Mouse (Mus musculus): Measurements from ENCODE around the gene Ulk2.
"Not testable (repeated sequence)": the region's sequence is repeated elsewhere in the genome, so short reads cannot be mapped to it uniquely, and the experiment has no call there.

The Ulk2 gene

GRCm38 (mm10) chr11:61854988-61855411 is at the start of gene Ulk2:
Gene Ulk2 (minus strand): TSS chr11:61855073.
- peak; percentile 87 for DNase-seq (ENCODE audit: low read depth)

- DNase-seq (ENCODE audit: low read depth) = peak; percentile 88
These were observed 27.3 kb upstream of the Ulk2 start for GRCm38 (mm10) chr11:61882183-61882582.

GRCm38 (mm10) chr11:61879921-61880320 is 25.0 kb upstream of the Ulk2 start:
- DNase-seq (ENCODE audit: low read depth) = no peak

GRCm38 (mm10) chr11:61871881-61872280 is 17.0 kb upstream of the Ulk2 start:
- DNase-seq (ENCODE audit: low read depth) = no peak

- DNase-seq (ENCODE audit: low read depth) = no peak
These were observed 12.0 kb upstream of the Ulk2 start for GRCm38 (mm10) chr11:61866856-61867255.

DNA sequence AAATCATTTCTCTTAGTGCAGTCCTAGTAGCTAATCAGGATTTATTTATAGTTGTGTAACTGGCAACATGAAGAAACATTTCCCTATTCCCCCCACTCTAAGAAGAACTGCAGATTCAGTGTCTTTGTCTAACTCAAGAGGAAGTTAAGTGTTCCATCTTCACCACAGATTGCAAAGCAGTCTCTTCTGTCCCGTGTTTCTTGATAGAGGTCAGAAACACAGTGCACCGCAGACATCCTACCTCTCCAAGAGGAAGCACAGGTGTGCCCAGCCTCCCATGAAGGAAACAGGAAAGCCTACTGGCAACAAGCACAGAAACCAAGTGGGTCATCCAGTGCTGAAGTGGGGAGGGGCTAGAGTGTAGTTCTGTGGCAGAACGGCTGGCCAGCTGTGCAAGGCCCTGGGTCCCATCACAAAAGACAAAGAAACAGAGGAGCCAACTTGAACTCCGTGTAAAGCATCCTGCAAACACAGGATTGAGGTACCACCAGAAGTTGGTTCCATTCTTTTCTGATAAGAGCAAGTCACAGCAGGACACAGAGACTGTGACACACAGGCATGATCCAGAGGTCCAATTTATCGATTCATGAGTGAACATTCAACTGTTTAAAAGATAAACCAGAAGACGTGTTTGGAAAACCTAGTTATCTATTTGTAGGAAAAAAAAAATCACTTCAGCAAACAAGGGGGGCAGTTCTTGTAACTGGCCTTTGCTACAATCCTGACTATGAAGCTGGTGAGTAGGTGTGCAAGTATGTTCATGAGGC is 7.1 kb upstream of the Ulk2 start:
- DNase-seq (ENCODE audit: low read depth) = no peak

DNA sequence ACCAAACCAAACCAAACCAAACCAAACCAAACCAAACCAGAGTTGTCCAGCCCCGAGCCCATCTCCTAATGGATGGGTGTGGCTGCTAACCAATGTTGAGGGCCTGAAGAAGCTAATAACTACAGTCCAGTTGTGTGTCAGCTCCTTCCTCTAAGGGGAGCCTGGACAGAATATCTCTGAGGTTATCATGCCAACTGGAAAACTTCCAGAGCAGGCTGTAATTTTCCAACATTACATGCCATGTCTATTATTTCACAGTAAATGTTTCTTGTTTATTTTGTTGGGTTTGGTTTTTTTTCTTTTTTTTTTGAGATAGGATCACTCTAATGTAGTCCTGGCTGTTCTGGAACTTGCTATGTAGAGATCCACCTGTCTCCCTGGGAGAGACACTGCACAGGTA is 4.4 kb upstream of the Ulk2 start:
- no peak for DNase-seq (ENCODE audit: low read depth)

DNA sequence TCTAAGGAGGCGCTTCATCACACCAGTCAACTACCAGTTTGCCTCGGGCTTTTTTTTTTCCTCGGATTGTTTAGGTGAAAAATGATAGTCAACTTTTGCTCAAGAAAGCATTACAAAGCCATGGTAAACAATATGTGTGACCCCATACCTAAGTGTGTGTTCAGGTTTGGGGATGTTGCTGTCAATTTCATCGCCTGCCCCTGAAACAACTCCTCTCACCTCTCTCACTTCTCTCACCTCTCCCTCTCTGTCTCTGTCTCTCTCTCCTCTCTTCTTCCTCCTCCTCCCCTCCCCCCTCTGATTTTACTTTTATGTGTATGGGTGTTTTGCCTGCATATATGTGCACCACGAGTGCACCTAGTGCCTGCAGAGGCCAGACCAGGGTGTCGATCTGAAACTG is 666 bp upstream of the Ulk2 start:
- no peak for DNase-seq (ENCODE audit: low read depth)

DNA sequence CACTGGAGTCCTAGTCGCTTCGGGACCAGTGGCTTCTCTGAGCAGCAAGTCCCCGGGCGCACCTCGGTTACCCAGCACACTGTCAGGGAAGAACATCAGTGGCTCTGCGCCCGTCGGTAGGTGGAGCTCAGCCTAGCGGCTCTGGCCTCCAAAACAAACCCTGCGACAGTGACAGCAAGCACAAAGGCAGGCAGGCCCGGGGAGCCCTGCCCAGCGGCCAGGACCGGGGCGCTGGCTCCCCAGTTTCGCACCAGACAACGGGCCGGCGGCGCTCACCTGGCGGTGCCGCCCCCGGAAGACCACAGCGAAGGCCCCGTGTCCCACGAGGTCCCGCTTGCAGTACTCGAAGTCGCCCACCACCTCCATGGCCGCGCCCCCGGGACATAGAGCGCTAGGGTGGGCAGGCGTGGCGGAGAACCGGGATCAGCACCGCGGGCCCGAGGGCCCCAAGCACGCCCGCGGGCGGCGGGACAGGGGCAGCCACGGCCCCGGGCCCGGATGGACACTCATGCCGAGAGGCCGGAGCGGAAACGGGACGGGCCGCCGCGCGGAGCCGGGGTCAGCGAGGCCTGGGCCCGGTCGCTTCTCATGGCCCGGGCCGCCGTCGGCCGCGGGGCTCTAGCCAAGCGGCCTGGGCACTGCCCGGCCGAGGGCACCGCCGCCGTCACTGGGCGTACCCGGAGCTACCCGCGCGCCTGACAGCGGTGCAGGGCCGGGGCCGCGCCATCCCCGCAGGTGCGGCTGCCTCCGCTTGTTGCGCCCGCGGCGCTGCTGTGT is 474 bp downstream of the Ulk2 start:
- peak; percentile 87 for DNase-seq (ENCODE audit: low read depth)

DNA sequence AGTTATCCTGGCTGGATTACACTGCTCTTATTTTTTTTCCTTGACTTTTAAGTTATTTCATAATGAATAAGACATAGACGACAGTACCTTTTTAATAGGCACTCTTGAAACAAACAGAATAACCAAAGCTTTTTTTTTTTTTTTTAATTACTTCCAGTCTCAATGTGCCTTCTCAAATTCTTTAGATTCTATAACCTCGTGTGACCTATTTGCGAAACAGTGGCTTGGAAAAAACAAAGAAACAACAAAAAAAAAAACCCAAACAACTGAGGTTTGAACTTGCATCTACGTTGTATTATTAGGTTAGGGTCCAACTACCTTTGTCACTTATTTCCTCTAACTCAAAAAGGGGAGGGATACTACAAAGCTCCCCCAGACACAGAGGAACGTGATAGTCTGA is 1.2 kb downstream of the Ulk2 start:
- no peak for DNase-seq (ENCODE audit: low read depth)

- no peak for DNase-seq (ENCODE audit: low read depth)
These were observed 2.0 kb downstream of the Ulk2 start for GRCm38 (mm10) chr11:61852916-61853315.

GRCm38 (mm10) chr11:61851195-61851594 is 3.7 kb downstream of the Ulk2 start:
- peak; percentile 24 for DNase-seq (ENCODE audit: low read depth)

DNA sequence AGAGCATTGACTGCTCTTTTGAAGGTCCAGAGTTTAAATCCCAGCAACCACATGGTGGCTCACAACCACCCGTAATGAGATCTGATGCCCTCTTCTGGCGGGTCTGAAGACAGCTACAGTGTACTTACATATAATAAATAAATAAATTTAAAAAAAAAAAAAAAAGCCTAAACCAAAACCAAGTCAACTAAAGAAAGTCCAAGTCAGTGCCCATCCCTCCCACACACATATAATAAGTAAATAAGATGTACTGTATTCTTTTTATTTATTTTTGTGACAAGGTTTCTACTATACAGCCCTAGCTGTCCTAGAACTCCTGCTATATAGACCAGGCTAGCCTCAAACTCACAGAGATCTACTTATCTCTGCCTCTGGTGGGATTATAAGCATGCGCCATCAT is 14.2 kb downstream of the Ulk2 start:
- not testable (repeated sequence) for DNase-seq (ENCODE audit: low read depth)

DNA sequence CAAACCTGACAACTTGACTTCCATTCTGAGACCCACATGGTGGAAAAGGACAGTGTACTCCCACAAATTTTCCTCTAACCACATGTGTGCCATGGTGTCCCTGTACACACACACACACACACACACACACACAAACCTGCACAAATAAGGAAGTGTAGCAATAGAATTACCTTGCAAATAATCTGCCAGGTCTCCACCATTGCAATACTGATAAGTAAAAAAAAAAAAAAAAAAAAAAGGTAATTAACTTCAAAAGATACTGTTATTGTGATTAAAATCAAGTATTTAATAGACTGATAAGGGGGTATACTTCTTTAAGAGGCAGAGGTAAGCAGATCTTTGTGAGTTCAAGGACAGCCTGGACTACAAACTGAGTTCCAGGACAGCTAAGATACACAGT is 14.9 kb downstream of the Ulk2 start:
- DNase-seq (ENCODE audit: low read depth) = no peak

- no peak for DNase-seq (ENCODE audit: low read depth)
These were observed 15.7 kb downstream of the Ulk2 start for GRCm38 (mm10) chr11:61839182-61839581.

DNA sequence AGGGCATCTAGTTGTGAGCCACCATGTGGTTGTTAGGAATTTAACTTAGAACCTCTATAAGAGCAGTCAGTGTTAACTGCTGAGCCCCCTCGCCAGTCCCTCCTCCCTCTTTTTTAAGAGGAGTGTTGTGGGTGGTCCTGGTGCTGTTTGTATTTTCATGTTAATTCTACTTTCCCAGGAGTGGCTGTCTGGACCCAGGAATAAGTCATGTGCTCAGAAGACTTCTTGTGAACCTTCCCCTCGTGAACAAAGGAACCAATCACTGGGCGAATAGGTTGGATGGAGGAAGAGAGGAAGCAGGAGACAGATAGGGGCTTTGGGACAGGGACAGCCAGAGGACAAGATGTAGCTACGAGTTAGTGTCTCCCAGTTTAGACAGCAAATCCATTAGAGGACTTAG is 45.1 kb downstream of the Ulk2 start:
- no peak for DNase-seq (ENCODE audit: low read depth)

GRCm38 (mm10) chr11:61808551-61809117 is 46.2 kb downstream of the Ulk2 start:
- no peak for DNase-seq (ENCODE audit: low read depth)

GRCm38 (mm10) chr11:61793441-61793840 is 61.4 kb downstream of the Ulk2 start:
- DNase-seq (ENCODE audit: low read depth) = no peak

DNA sequence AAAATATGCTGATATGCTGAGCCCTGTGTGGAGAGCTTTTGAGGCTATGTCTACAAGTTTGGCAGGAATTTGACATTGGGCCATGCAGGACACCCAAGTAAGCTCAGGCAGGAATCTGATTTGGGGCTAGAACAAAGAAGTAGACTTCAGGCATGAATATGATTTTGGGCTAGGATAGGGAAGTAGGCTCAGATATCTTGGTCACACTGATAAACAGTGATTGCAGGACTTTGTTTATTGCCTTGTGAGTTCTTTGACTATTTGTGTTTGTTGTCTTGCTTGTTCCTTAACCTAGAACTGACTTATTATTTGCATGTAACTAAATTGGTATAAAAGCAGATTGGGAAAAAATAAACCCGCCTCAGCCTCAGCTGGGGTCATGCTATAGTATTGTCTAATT is 66.3 kb downstream of the Ulk2 start:
- DNase-seq (ENCODE audit: low read depth) = no peak

DNA sequence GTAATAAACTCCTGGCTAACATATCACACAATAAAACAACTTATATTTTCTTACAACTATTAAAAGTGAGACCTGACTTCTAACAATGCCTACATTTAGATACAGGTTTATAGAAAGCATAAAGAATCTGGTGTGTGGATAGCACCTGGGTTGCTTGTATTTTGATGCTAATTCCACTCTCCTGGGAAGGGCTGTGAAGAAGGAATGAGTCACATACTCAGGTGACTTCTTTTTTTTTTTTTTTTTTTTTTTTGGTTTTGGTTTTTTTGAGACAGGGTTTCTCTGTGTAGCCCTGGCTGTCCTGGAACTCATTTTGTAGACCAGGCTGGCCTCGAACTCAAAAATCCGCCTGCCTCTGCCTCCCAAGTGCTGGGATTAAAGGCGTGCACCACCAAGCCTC is 72.3 kb downstream of the Ulk2 start:
- not testable (repeated sequence) for DNase-seq (ENCODE audit: low read depth)

DNA sequence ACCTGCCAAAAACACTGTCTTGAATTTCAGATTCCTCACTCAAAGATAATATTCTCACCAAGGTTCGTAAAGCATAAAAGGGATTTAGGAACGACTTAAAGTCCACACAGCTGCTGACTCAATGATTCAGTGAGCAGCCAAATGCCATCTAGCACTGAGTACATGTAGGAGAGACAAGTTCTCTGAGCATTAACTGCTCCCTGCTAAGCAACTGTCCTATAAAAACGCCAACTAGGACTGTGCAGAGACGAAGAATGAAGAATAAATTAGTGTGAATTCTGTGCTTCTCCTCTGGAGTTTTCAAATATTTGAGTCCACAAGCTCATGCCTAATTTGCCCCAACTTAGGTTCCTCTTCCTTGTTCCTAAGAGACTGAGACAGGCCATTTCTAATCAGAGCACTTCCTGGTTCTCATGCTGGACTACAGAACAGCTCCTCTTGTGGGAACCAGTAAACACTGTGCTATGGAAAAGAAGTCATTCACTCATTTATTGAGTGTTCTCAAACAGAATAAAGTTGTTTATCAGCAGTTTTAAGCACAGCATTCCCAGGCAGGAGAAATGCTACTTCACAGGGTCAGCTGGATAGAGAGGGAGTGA is 80.2 kb downstream of the Ulk2 start:
- DNase-seq (ENCODE audit: low read depth) = peak; percentile 16

GRCm38 (mm10) chr11:61761584-61762407 is 93.1 kb downstream of the Ulk2 start, which contains the start of gene Prpsap2:
Gene Prpsap2 (minus strand): TSS chr11:61762088.
- peak; percentile 99 for DNase-seq (ENCODE audit: low read depth)

Measured in 416B (cell line).